Mouse (Mus musculus) CH12F3 (cell line): Measurements from ENCODE around the gene Agmo.

Experiments
- in situ Hi-C: fragments of 300-500 bp; cut with MboI; formaldehyde crosslinking; loops from 2 replicates; pipeline ENCODE4 v1.14.3; 2020; ENCODE audit warnings: low sequenced_read_pairs

Gene Agmo

DNA sequence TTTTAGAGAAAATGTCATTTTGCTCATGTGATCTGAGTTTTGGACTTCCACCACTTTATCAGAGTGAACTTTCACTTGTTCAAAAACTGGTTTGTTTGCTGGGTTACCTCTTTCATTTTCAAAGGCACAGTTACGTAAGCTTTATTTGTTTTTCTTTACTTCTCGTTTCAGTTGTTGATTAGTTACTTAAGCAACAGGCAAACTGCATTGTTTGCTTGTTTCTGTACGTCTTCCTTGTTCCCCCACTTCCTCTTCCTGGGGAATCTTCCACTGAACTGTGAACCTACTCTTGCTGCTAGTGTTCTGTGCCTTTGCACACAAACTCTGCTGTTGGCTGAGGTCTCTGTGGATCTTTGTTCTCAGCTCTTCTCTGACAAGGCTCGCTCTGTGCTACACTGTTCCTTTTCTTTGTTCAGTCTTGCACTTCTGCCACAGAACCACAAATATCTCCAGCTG lies at the start of gene Agmo:
TSS of gene Agmo (plus strand) at position 76 of the 456 bp plus-strand sequence.
- in situ Hi-C loops: no loop called here

- in situ Hi-C loops: no loop called here
Observed at GRCm38 (mm10) chr12:37231119-37231518, 10.3 kb upstream of the Agmo start.

- in situ Hi-C loops: no loop called here
Observed at GRCm38 (mm10) chr12:37240975-37241565, 371 bp upstream of the Agmo start.

- in situ Hi-C loops: no loop called here
Observed at GRCm38 (mm10) chr12:37242484-37242883, 1.0 kb downstream of the Agmo start.

DNA sequence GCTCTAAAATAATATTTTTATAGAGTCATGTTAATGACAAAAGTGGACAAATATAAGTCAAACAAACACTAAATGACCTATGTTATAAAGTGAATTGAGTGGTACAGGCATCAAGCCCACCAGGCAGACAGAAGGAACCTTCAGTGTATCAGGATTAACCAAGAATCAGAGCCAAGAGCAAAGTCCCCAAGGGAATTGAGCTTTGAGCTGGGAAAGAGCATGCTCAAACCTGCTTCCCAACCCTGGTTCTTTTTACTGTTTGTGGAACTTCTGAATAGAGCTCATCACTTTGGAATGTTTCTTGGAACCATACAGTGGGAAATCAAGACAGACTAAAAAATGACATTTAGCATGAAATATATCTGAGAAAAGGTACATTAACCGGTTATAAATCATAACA lies 3.4 kb downstream of the Agmo start:
- in situ Hi-C loops: no loop called here

GRCm38 (mm10) chr12:37251688-37252087 lies 10.2 kb downstream of the Agmo start:
- in situ Hi-C loops: no loop called here

DNA sequence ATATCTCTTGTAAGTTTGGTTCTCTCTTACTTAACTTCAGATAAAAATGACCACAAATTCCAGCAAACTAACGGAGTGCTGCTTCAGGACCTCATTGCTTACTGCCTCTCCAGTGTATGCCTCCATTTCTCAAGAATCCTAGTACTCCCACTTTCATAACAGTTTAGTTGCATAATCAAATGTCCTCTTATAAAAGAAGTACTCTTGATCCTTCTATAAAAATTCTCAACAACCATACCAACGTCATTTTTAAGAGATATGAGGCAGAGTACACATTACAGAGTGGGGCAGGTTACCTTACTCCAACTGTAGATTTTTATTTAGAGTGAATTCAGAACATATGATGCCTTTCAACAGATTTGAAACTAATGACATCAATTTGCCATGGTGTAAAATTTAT lies 15.7 kb downstream of the Agmo start:
- in situ Hi-C loops: no loop called here

GRCm38 (mm10) chr12:37259771-37260528 lies 18.5 kb downstream of the Agmo start:
- in situ Hi-C loops: no loop called here

DNA sequence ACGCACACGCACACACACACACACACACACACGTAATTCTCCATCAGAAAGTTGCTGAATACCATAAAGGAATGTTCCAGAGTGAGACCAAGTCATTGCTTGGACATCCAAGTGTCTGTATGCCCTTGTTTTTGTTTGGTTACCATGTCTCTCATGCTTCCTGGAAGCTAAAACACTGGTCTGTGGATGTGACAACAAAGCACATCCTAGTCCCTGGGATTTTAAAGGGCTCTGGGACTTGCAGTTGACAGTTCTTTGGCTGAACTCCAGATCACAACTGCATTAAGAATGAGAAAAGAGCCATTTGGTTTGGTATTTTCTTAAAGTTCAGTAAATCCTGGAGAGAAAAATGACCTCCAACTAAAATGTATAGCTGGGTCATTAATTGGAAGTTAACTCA lies 22.2 kb downstream of the Agmo start:
- in situ Hi-C loops: no loop called here

DNA sequence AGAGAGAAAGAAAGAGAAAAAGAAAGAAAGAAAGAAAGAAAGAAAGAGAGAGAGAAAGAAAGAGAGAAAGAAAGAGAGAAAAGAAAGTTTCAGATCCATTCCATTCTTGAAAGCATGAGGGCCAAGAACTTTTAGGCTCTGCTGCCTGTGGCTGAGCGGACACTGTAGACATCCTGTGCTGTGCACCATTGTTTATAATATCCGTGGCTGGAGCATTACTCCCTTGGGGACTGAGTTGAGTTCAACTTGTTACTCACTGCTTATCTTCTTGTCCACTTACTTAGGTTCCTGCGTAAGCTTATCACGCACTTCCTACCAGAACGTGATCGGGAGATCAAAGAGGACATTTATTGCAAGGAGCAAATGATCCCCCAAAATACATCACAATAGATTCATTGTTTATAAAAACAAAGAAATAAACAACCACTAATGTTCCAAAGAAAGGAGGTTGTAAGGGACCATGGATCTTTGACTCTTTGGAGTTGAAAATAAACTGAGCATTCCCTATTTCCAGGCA lies 27.3 kb downstream of the Agmo start:
- in situ Hi-C loops: no loop called here

GRCm38 (mm10) chr12:37272660-37273059 lies 31.2 kb downstream of the Agmo start:
- in situ Hi-C loops: no loop called here

DNA sequence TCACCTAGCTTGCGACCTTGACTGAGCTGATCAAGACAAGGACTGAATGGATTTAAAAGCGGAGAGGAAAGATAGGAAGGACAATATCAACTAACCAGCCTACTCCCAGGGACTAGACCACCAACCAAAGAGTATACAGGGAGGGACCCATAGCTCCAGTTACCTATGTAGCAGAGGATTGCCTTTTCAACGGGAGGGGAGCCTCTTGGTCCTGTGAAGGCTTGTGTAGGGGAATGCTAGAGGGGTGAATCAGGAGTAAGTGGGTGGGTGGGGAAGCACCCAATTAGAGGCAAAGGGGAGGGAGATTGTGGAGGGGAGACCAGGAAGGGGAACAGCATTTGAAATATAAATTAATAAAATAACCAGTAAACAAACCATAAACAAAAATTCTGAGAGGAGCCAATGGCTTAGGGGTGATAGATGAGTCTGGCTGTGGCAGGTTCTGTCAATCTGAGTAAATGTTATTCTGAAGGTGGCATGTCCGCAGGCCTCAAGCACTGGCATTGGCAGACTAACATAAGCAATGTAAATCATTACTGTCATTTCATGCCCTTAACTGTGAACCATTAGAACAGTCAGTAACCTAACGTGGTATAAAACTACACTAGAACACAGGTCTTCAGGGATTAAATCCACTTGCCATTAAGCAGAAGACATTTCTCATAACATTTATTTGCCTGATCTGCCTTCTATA lies 32.7 kb downstream of the Agmo start:
- in situ Hi-C loops: no loop called here

DNA sequence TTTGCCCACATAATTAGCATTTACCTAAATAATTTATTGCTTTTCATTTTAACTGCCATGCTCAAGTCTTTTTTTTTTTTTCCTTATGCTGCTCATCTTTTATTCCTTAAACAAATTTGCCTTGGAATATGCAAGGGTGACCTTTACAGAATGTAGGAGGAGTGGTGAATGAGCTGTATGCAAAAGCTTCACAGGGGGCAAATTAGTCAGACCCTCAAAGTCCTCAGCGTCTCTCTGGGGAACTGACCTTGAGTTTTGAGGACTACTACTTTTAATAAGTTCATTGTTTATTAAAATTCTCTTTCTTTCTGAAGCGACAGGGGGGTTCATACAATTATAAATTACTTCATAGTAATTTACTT lies 33.2 kb downstream of the Agmo start:
- in situ Hi-C loops: no loop called here

GRCm38 (mm10) chr12:37306956-37307466 lies 65.6 kb downstream of the Agmo start:
- in situ Hi-C loops: no loop called here

GRCm38 (mm10) chr12:37310786-37311185 lies 69.3 kb downstream of the Agmo start:
- in situ Hi-C loops: no loop called here

- in situ Hi-C loops: no loop called here
Observed at GRCm38 (mm10) chr12:37322860-37323259, 81.4 kb downstream of the Agmo start.

GRCm38 (mm10) chr12:37334987-37335386 lies 93.5 kb downstream of the Agmo start:
- in situ Hi-C loops: no loop called here

DNA sequence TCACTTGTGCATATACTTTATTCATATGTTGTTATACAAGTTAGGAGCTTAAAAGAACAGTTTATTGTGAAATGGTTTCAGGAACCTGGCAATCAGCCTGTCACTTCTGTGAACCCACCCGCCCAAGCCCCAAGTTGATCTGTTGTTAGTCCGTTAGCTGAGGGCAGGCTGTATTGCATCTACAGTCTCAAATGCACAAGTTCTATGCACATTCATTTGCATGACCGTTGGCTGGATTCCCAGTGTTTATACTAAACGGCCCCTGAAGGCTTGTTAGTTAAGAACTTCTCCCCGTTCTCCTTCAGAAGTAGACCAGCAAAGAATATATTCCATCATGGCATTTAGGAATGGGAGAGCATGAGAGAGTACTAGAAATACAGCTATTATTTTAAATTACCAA lies 102.8 kb downstream of the Agmo start:
- in situ Hi-C loops: no loop called here

DNA sequence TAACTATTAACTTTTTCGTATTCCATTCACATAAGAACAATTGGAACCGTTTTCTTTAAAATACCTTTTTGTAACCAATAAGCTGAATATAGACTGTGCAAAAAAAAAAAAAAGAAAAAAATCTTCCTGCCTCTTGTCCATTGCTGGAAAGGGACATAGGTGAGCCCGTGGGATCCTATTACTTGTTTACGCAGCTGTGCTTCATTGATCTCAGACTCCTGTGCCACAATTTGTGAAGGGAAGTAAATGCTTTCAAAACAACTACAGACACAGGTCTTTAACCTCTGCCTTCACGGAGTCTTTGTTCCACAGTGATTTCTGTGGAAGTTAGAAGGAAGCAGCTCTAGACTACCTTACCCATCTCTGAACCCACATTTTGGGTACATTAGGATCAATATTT lies 104.3 kb downstream of the Agmo start:
- in situ Hi-C loops: no loop called here

GRCm38 (mm10) chr12:37392316-37392715 lies 150.9 kb downstream of the Agmo start:
- in situ Hi-C loops: no loop called here

- in situ Hi-C loops: no loop called here
Observed at GRCm38 (mm10) chr12:37402541-37402940, 161.1 kb downstream of the Agmo start.

DNA sequence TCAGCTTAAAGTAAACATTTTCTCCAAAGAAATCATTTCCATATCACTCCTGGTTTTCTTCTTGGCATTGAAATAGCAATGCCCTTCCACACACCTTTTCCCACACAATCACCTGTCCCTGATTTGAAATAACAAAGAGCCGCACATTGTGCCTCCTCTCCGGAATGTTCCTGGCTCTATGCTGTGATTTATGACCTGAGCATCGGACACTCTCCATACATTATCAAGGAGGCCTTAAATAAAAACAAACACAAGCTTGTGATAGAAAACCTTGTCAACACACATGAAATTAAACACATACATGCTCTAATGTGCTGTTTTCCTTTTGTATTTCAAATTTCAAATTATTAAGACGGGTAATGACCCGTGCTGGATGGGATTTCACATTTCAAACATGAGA lies 184.9 kb downstream of the Agmo start:
- in situ Hi-C loops: no loop called here
